Mouse (Mus musculus) intestine, embryonic 15.5 days (tissue): ENCODE measurements at regions not wholly inside any gene's neighbourhood (a gene's known extent, or its start where the extent isn't known, plus 50 kb on each side); places are given as distances from the start of the nearest gene placed in this dataset.

ENCODE experiments used
- ATAC-seq: fragments of 200-750 bp; cut with Nextera tagmentation; 2 replicates; pipeline ENCODE4 v1.8.0; 2017; ENCODE audit warnings: moderate TSS enrichment, moderate library complexity
- H3K27ac ChIP-seq: fragments of 300-500 bp; sonication (generic); 2 replicates; pipeline ENCODE4 v1.5.1; 2015; ENCODE audit warnings: mild to moderate bottlenecking, inconsistent platforms
- H3K27me3 ChIP-seq: fragments of 300-500 bp; sonication (generic); replicated peaks from 2 replicates; pipeline ENCODE4 v1.6.1; 2015; ENCODE audit warnings: inconsistent platforms
- H3K36me3 ChIP-seq: fragments of 300-500 bp; sonication (generic); 2 replicates; pipeline ENCODE4 v1.6.1; 2015; ENCODE audit warnings: inconsistent platforms
- H3K4me1 ChIP-seq: fragments of 300-500 bp; sonication (generic); replicated peaks from 2 replicates; pipeline ENCODE4 v1.6.1; 2015; ENCODE audit warnings: inconsistent platforms
- H3K4me2 ChIP-seq: fragments of 300-500 bp; sonication (generic); replicated peaks from 2 replicates; pipeline ENCODE4 v1.6.1; 2015; ENCODE audit warnings: mild to moderate bottlenecking, inconsistent platforms
- H3K4me3 ChIP-seq: fragments of 300-500 bp; sonication (generic); replicated peaks from 2 replicates; pipeline ENCODE4 v1.5.1; 2015; ENCODE audit warnings: inconsistent platforms
- H3K9ac ChIP-seq: fragments of 300-500 bp; sonication (generic); 2 replicates; pipeline ENCODE4 v1.6.1; 2015; ENCODE audit warnings: inconsistent platforms
- H3K9me3 ChIP-seq: fragments of 300-500 bp; sonication (generic); 2 replicates; pipeline ENCODE4 v1.6.1; 2016; ENCODE audit warnings: inconsistent platforms
- WGBS: fragments of 180-500 bp; shearing (Covaris S2); methylation state at CpG from one replicate; pipeline ENCODE4 v1.1.7; 2015; 5-methylcytosine and 5-hydroxymethylcytosine counted together

GRCm38 (mm10) chr12:77749438-77750007 is 444.5 kb upstream of the Gm6657 start:
- Histone ChIP-seq H3K27me3 (no peaks in the 10 kb centered on the region), H3K4me2 (no peak overlapping the region), H3K27ac (no peak overlapping the region), H3K36me3 (no peaks in the 10 kb centered on the region), H3K9me3 (no peaks in the 10 kb centered on the region), H3K9ac (no peak overlapping the region), H3K4me3 (no peak overlapping the region), H3K4me1 (no peaks in the 10 kb centered on the region)
- no peak for ATAC-seq
- 83% methylated on average over 3 of the region's 3 CpGs for WGBS

- Histone ChIP-seq H3K27ac (no peak overlapping the region), H3K9ac (no peak overlapping the region), H3K4me3 (no peak overlapping the region), H3K36me3 (no peaks in the 10 kb centered on the region), H3K4me2 (no peak overlapping the region), H3K9me3 (no peaks in the 10 kb centered on the region), H3K4me1 (no peaks in the 10 kb centered on the region), H3K27me3 (no peaks in the 10 kb centered on the region)
- no peak for ATAC-seq
- 69% methylated on average over 5 of the region's 5 CpGs for WGBS
Measured at GRCm38 (mm10) chr12:77752181-77752580, 441.9 kb upstream of the Gm6657 start.

GRCm38 (mm10) chr12:77756021-77756420 is 438.0 kb upstream of the Gm6657 start:
- WGBS: 64% methylated on average over 7 of the region's 7 CpGs
- no peak for ATAC-seq
- no peak overlapping the region for H3K4me2 ChIP-seq

GRCm38 (mm10) chr12:77760976-77761375 is 433.1 kb upstream of the Gm6657 start:
- Histone ChIP-seq H3K36me3 (no peaks in the 10 kb centered on the region), H3K9me3 (no peaks in the 10 kb centered on the region), H3K4me1 (no peaks in the 10 kb centered on the region), H3K4me3 (no peak overlapping the region), H3K27me3 (no peaks in the 10 kb centered on the region), H3K9ac (no peak overlapping the region), H3K4me2 (no peak overlapping the region), H3K27ac (no peak overlapping the region)
- 77% methylated on average over 3 of the region's 3 CpGs for WGBS
- no peak for ATAC-seq

More at GRCm38 (mm10) chr12:77756021-77756420, 438.0 kb upstream of the Gm6657 start:
- no peaks in the 10 kb centered on the region for H3K9me3 ChIP-seq
- H3K4me1 ChIP-seq: no peaks in the 10 kb centered on the region
- H3K27me3 ChIP-seq: no peaks in the 10 kb centered on the region
- no peak overlapping the region for H3K9ac ChIP-seq
- H3K36me3 ChIP-seq: no peaks in the 10 kb centered on the region
- H3K4me3 ChIP-seq: no peak overlapping the region
- no peak overlapping the region for H3K27ac ChIP-seq

GRCm38 (mm10) chr12:77776011-77776546 is 418.0 kb upstream of the Gm6657 start:
- Histone ChIP-seq H3K27me3 (no peaks in the 10 kb centered on the region), H3K36me3 (no peaks in the 10 kb centered on the region), H3K4me1 (no peaks in the 10 kb centered on the region), H3K4me3 (no peak overlapping the region), H3K9me3 (no peaks in the 10 kb centered on the region), H3K9ac (no peak overlapping the region), H3K4me2 (no peak overlapping the region), H3K27ac (no peak overlapping the region)
- WGBS: 89% methylated on average over 6 of the region's 6 CpGs
- no peak for ATAC-seq

- no peak overlapping the region for H3K9ac ChIP-seq
- H3K36me3 ChIP-seq: no peaks in the 10 kb centered on the region
- H3K27ac ChIP-seq: no peak overlapping the region
- no peak overlapping the region for H3K4me2 ChIP-seq
- no peak overlapping the region for H3K4me3 ChIP-seq
- WGBS: 82% methylated on average over 8 of the region's 8 CpGs
- no peak for ATAC-seq
- H3K27me3 ChIP-seq: no peaks in the 10 kb centered on the region
- H3K4me1 ChIP-seq: no peaks in the 10 kb centered on the region
- no peaks in the 10 kb centered on the region for H3K9me3 ChIP-seq
Measured at GRCm38 (mm10) chr12:77776755-77777154, 417.3 kb upstream of the Gm6657 start.

GRCm38 (mm10) chr12:77780885-77781698 is 412.9 kb upstream of the Gm6657 start:
- Histone ChIP-seq H3K27ac (no peak overlapping the region), H3K4me1 (no peaks in the 10 kb centered on the region), H3K4me2 (peak overlapping the region; percentile 44), H3K27me3 (no peaks in the 10 kb centered on the region), H3K9me3 (no peaks in the 10 kb centered on the region), H3K4me3 (peak overlapping the region; percentile 10; the same call in 1 of the 2 replicates), H3K9ac (peak overlapping the region; percentile 11; the same call in 1 of the 2 replicates), H3K36me3 (no peaks in the 10 kb centered on the region)
- 27% methylated on average over 20 of the region's 20 CpGs for WGBS
- peak; percentile 84 for ATAC-seq

- Histone ChIP-seq H3K27me3 (no peaks in the 10 kb centered on the region), H3K9ac (no peak overlapping the region), H3K4me1 (no peaks in the 10 kb centered on the region), H3K27ac (no peak overlapping the region), H3K36me3 (no peaks in the 10 kb centered on the region), H3K9me3 (no peaks in the 10 kb centered on the region), H3K4me3 (no peak overlapping the region), H3K4me2 (no peak overlapping the region)
- WGBS: 73% methylated on average over 9 of the region's 9 CpGs
- no peak for ATAC-seq
Measured at GRCm38 (mm10) chr12:77783909-77784308, 410.1 kb upstream of the Gm6657 start.

GRCm38 (mm10) chr12:77785647-77786046 is 408.4 kb upstream of the Gm6657 start:
- H3K27ac ChIP-seq: no peak overlapping the region
- H3K4me2 ChIP-seq: no peak overlapping the region
- no peaks in the 10 kb centered on the region for H3K9me3 ChIP-seq
- no peak for ATAC-seq
- WGBS: 78% methylated on average over 6 of the region's 6 CpGs
- no peaks in the 10 kb centered on the region for H3K36me3 ChIP-seq
- no peaks in the 10 kb centered on the region for H3K27me3 ChIP-seq
- H3K4me3 ChIP-seq: no peak overlapping the region
- H3K9ac ChIP-seq: no peak overlapping the region
- 0 out of 2 replicates have a peak, but pooled peaks cover 3% of the 10 kb centered on the region for H3K4me1 ChIP-seq

- 0 out of 2 replicates have a peak, but pooled peaks have one; percentile 25 for ATAC-seq
- Histone ChIP-seq H3K27me3 (no peaks in the 10 kb centered on the region), H3K36me3 (no peaks in the 10 kb centered on the region), H3K4me3 (no peak overlapping the region), H3K9me3 (no peaks in the 10 kb centered on the region), H3K27ac (no peak overlapping the region), H3K9ac (no peak overlapping the region), H3K4me1 (0 out of 2 replicates have a peak, but pooled peaks cover 3% of the 10 kb centered on the region), H3K4me2 (no peak overlapping the region)
- WGBS: 59% methylated on average over 4 of the region's 4 CpGs
Measured at GRCm38 (mm10) chr12:77786678-77787077, 407.4 kb upstream of the Gm6657 start.

- Histone ChIP-seq H3K27ac (no peak overlapping the region), H3K4me3 (no peak overlapping the region), H3K4me1 (0 out of 2 replicates have a peak, but pooled peaks cover 3% of the 10 kb centered on the region), H3K27me3 (no peaks in the 10 kb centered on the region), H3K9me3 (no peaks in the 10 kb centered on the region), H3K9ac (no peak overlapping the region), H3K36me3 (no peaks in the 10 kb centered on the region), H3K4me2 (no peak overlapping the region)
- no peak for ATAC-seq
- WGBS: 70% methylated on average over 2 of the region's 2 CpGs
Measured at GRCm38 (mm10) chr12:77788273-77788672, 405.8 kb upstream of the Gm6657 start.

- H3K27me3 ChIP-seq: no peaks in the 10 kb centered on the region
- H3K4me1 ChIP-seq: 0 out of 2 replicates have a peak, but pooled peaks cover 3% of the 10 kb centered on the region
- no peaks in the 10 kb centered on the region for H3K36me3 ChIP-seq
- no peak overlapping the region for H3K4me3 ChIP-seq
- H3K27ac ChIP-seq: no peak overlapping the region
- 7% methylated on average over 8 of the region's 8 CpGs for WGBS
- ATAC-seq: peak; percentile 61; the same call in 1 of the 2 replicates
- H3K4me2 ChIP-seq: peak overlapping the region; percentile 47
- H3K9me3 ChIP-seq: no peaks in the 10 kb centered on the region
- H3K9ac ChIP-seq: no peak overlapping the region
Measured at GRCm38 (mm10) chr12:77789427-77789826, 404.6 kb upstream of the Gm6657 start.
